In the genomic region with DNA sequence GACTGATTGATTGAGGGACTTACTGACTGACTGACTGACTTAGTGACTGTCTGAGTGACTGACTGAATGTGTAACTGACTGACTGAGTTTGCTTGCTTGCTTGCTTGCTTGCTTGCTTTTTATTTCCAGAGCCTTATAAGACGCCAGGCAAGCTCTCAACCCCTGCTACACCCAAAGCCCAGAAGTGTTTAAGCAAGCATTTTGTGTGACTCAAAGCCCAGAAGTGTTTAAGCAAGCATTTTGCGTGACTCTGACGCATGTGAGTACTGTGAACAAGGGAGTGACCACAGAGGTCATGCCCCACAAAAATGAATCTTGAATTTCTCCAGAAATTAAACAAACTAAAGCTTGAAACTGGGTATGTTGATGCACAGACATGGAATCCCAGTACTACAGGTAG, we compare ENCODE assay signal across 9 mouse cellular contexts. TPM values are rescaled to one million over a fixed set of nuclear protein-coding genes. Genes with fewer than 3 reads are reported as not detected.
A peak's percentile ranks its signal among the peaks of the same experiment; 100 is the strongest.
DNase-seq lines count a peak whose midpoint lies in the region; ATAC-seq lines count a peak whose summit lies in the region.
"Had no signal": no experiment of that assay in that cellular context is flagged by ENCODE, and none has a peak within 500 bp of the region (broad histone marks: within the 10 kb centered on the region; RNA-seq: fewer than 3 reads in every experiment).

No protein-coding gene starts in this region.

- H3K27me3 ChIP-seq in heart, embryonic 12.5 days (replicated peaks), result no peaks in the 10 kb centered on the region
- H3K27me3 ChIP-seq in embryonic facial prominence, embryonic 15.5 days, result no peaks in the 10 kb centered on the region
- H3K27me3 ChIP-seq in limb, embryonic 13.5 days, result no peaks in the 10 kb centered on the region
- H3K27me3 ChIP-seq in midbrain, embryonic 16.5 days (ENCODE audit: control insufficient read depth, insufficient read depth, low read depth, low read length), result no peaks in the 10 kb centered on the region

- no peak for ATAC-seq in heart, embryonic 12.5 days (ENCODE audit: insufficient number of reproducible peaks, low FRiP score)
- no peak for ATAC-seq in embryonic facial prominence, embryonic 15.5 days (ENCODE audit: insufficient number of reproducible peaks, low FRiP score, low TSS enrichment, low read depth)
- ATAC-seq in limb, embryonic 13.5 days (ENCODE audit: low FRiP score, low read depth), result no peak
- ATAC-seq in midbrain, embryonic 16.5 days, result no peak

- H3K4me3 ChIP-seq in heart, embryonic 12.5 days, result peak overlapping the region; percentile 63
- peak overlapping the region; percentile 63 for H3K4me3 ChIP-seq in embryonic facial prominence, embryonic 15.5 days (replicated peaks)
- peak overlapping the region; percentile 50 for H3K4me3 ChIP-seq in limb, embryonic 13.5 days
- H3K4me3 ChIP-seq in midbrain, embryonic 16.5 days (ENCODE audit: low read depth, low read length), result no peak overlapping the region; the same call in 1 of the 2 replicates

- 55% methylated on average over 3 of the region's 3 CpGs for WGBS in heart, embryonic 12.5 days
- WGBS in embryonic facial prominence, embryonic 15.5 days, result 56% methylated on average over 3 of the region's 3 CpGs
- WGBS in limb, embryonic 13.5 days, result 59% methylated on average over 3 of the region's 3 CpGs
- 68% methylated on average over 3 of the region's 3 CpGs for WGBS in midbrain, embryonic 16.5 days

- no peak overlapping the region for H3K9ac ChIP-seq in heart, embryonic 12.5 days
- H3K9ac ChIP-seq in embryonic facial prominence, embryonic 15.5 days, result no peak overlapping the region
- no peak overlapping the region for H3K9ac ChIP-seq in limb, embryonic 13.5 days
- no peak overlapping the region for H3K9ac ChIP-seq in midbrain, embryonic 16.5 days (ENCODE audit: low read depth, low read length)

- intact Hi-C loops in heart, postnatal 36 days (cut with DNase I), result no loop called here
- intact Hi-C loops in left cerebral cortex, postnatal 14 days (cut with DNase I), result no loop called here

- H3K4me1 ChIP-seq in heart, embryonic 12.5 days (replicated peaks), result peaks cover 16% of the 10 kb centered on the region
- H3K4me1 ChIP-seq in embryonic facial prominence, embryonic 15.5 days, result peaks cover 31% of the 10 kb centered on the region
- H3K4me1 ChIP-seq in limb, embryonic 13.5 days, result peaks cover 21% of the 10 kb centered on the region
- H3K4me1 ChIP-seq in midbrain, embryonic 16.5 days (ENCODE audit: control insufficient read depth, insufficient read depth, low read length), result peaks cover 6% of the 10 kb centered on the region; the same call in 1 of the 2 replicates

- peak overlapping the region; percentile 82 for H3K4me2 ChIP-seq in heart, embryonic 12.5 days
- peak overlapping the region; percentile 72 for H3K4me2 ChIP-seq in embryonic facial prominence, embryonic 15.5 days (replicated peaks)
- peak overlapping the region; percentile 75 for H3K4me2 ChIP-seq in limb, embryonic 13.5 days (replicated peaks)
- peak overlapping the region; percentile 82 for H3K4me2 ChIP-seq in midbrain, embryonic 16.5 days (ENCODE audit: low read length)

- peaks cover 10% of the 10 kb centered on the region for H3K36me3 ChIP-seq in heart, embryonic 12.5 days
- H3K36me3 ChIP-seq in embryonic facial prominence, embryonic 15.5 days, result peaks cover 9% of the 10 kb centered on the region
- peaks cover 11% of the 10 kb centered on the region for H3K36me3 ChIP-seq in limb, embryonic 13.5 days
- no peaks in the 10 kb centered on the region for H3K36me3 ChIP-seq in midbrain, embryonic 16.5 days (ENCODE audit: control insufficient read depth, insufficient read depth, low read length)

- no peak for DNase-seq in heart, postnatal 36 days
- DNase-seq in left cerebral cortex, postnatal 14 days (ENCODE audit: low spot score in 2 of 2), result no peak
- no peak for DNase-seq in right cerebral cortex, postnatal 10 days (ENCODE audit: low spot score in 2 of 2)
- DNase-seq in thymus, postnatal 25 days, result no peak

- H3K27ac ChIP-seq in heart, embryonic 12.5 days (ENCODE audit: poor library complexity, severe bottlenecking), result no peak overlapping the region
- 0 out of 2 replicates have a peak overlapping the region, but pooled peaks have one; percentile 25 for H3K27ac ChIP-seq in embryonic facial prominence, embryonic 15.5 days (replicated peaks)
- H3K27ac ChIP-seq in limb, embryonic 13.5 days, result no peak overlapping the region
- H3K27ac ChIP-seq in midbrain, embryonic 16.5 days (ENCODE audit: low read length), result no peak overlapping the region

- H3K9me3 ChIP-seq in heart, embryonic 12.5 days (replicated peaks), result no peaks in the 10 kb centered on the region
- H3K9me3 ChIP-seq in embryonic facial prominence, embryonic 15.5 days (replicated peaks), result no peaks in the 10 kb centered on the region
- no peaks in the 10 kb centered on the region for H3K9me3 ChIP-seq in limb, embryonic 13.5 days
- no peaks in the 10 kb centered on the region for H3K9me3 ChIP-seq in midbrain, embryonic 16.5 days (replicated peaks; ENCODE audit: control insufficient read depth, low read length, poor library complexity, severe bottlenecking)

RNA-seq across cellular contexts. Expression of a gene that starts 0.5 kb away (rescaled TPM):
- polyA plus RNA-seq in heart, embryonic 12.5 days (2016; fragmentation: Nextera tagmentation; extraction: Ambion mirVana), result 6.4 and 7.3 TPM in 2 replicates
- 1 to 10 TPM; 3.2 to 3.6 TPM for total RNA-seq in heart, postnatal 36 days (2021)
- polyA plus RNA-seq in embryonic facial prominence, embryonic 15.5 days (2015; fragmentation: Nextera tagmentation; extraction: Ambion mirVana), result 12.2 and 12.3 TPM in 2 replicates
- 12.6 TPM in 2 replicates for polyA plus RNA-seq in limb, embryonic 13.5 days (2015; fragmentation: Nextera tagmentation; extraction: Ambion mirVana)
- polyA plus RNA-seq in midbrain, embryonic 16.5 days (2015; fragmentation: Nextera tagmentation; extraction: Ambion mirVana), result 1.5 and 2.7 TPM in 2 replicates
- total RNA-seq in left cerebral cortex, postnatal 14 days (2021), result 1 to 10 TPM; 3.4 to 3.6 TPM

RNA-seq across cellular contexts. Expression of a gene that starts 16.3 kb away (rescaled TPM):
- 0.13 and 0.26 TPM in 2 replicates for polyA plus RNA-seq in heart, embryonic 12.5 days (2016; fragmentation: Nextera tagmentation; extraction: Ambion mirVana)
- total RNA-seq in heart, postnatal 36 days (2021), result 1 to 10 TPM; 3.9 to 4.0 TPM
- polyA plus RNA-seq in embryonic facial prominence, embryonic 15.5 days (2015; fragmentation: Nextera tagmentation; extraction: Ambion mirVana), result 8.1 and 10.1 TPM in 2 replicates
- 1.3 and 1.4 TPM in 2 replicates for polyA plus RNA-seq in limb, embryonic 13.5 days (2015; fragmentation: Nextera tagmentation; extraction: Ambion mirVana)
- 1.9 and 3.8 TPM in 2 replicates for polyA plus RNA-seq in midbrain, embryonic 16.5 days (2015; fragmentation: Nextera tagmentation; extraction: Ambion mirVana)
- 1 to 10 TPM; 2.1 to 2.2 TPM for total RNA-seq in left cerebral cortex, postnatal 14 days (2021)

RNA-seq across cellular contexts. Expression of a gene that starts 30.3 kb away (rescaled TPM):
- not detected in 2 replicates for polyA plus RNA-seq in heart, embryonic 12.5 days (2016; fragmentation: Nextera tagmentation; extraction: Ambion mirVana)
- total RNA-seq in heart, postnatal 36 days (2021), result not detected
- polyA plus RNA-seq in embryonic facial prominence, embryonic 15.5 days (2015; fragmentation: Nextera tagmentation; extraction: Ambion mirVana), result not detected in 2 replicates
- polyA plus RNA-seq in limb, embryonic 13.5 days (2015; fragmentation: Nextera tagmentation; extraction: Ambion mirVana), result not detected in 2 replicates
- polyA plus RNA-seq in midbrain, embryonic 16.5 days (2015; fragmentation: Nextera tagmentation; extraction: Ambion mirVana), result not detected in 2 replicates
- not detected for total RNA-seq in left cerebral cortex, postnatal 14 days (2021)
- polyA plus RNA-seq: large intestine, adult 2 months had no signal
